Mouse (Mus musculus) kidney, postnatal 36 days (tissue): Measurements from ENCODE around the gene Gm5152.
"Not testable (repeated sequence)": the region's sequence is repeated elsewhere in the genome, so short reads cannot be mapped to it uniquely, and the experiment has no call there.

Experiments used
- DNase-seq, 2 experiments: peaks; one replicate each; pipeline ENCODE4 v3.0.0; 2021 to 2022; ENCODE audit warnings: mixed read lengths in 2 of 2

Gm5152 gene

DNA sequence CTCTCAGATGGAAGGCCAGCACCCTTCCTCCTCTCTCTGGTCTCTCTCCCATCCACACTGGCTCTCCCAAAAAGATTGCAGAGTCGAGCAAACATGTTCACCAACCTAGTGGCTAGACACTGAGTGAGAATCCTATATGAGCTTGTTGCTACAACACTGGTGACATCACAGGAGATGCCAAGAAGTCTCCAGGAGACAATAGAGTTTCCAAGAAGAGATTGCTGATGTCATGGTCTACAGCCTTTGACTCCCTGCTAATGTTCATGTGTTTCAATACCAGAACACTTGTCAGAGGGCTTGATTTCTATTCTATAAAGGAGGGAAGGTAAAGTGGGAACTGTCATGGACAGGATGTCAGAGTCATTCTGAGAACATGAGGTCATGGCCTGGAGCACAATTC lies at the start of gene Gm5152:
TSS of gene Gm5152 (minus strand) at position 101 of the 400 bp plus-strand sequence.
- DNase-seq: not testable (repeated sequence)

DNA sequence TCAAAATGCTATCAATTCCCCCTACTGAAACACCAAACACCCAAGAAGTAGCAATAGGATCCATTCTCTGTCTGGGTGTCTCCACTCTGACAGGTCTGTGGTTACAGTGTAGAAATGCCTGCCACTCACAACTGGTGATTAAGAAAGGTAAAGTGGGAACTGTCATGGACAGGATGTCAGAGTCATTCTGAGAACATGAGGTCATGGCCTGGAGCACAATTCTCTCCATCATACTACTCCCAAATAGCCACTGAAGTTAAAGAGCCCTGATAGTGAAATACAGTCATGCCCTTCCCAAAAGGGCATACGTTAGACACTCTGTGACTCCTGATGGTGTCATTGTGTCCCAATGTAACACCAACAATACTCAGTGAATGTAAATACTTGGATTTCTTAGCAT lies 8.4 kb upstream of the Gm5152 start:
- not testable (repeated sequence) for DNase-seq

- not testable (repeated sequence) for DNase-seq
These were observed 556 bp downstream of the Gm5152 start for GRCm38 (mm10) chr5:10245770-10246169.

DNA sequence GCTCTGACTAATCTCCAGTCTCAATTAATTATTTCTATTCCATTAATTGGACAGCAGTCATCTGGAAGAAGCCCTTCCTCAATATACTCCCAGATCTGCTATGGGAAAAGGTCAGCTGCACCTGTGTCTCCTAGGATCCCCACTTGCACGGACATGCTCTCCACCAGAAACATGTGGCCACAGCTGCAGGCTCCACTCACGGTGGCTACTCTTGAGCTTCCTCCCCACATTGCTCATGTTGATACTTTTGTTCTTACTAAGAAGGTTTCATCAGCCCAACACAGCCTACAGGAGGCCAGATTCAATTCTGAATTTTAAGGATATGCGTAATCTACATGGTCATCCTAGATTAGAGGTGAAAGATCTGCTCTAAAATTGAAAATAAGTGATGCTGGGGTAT lies 5.9 kb downstream of the Gm5152 start:
- not testable (repeated sequence) for DNase-seq

GRCm38 (mm10) chr5:10220317-10220716 lies 26.0 kb downstream of the Gm5152 start:
- no peak for DNase-seq

- no peak for DNase-seq
These were observed 43.3 kb downstream of the Gm5152 start for GRCm38 (mm10) chr5:10203067-10203466.

DNA sequence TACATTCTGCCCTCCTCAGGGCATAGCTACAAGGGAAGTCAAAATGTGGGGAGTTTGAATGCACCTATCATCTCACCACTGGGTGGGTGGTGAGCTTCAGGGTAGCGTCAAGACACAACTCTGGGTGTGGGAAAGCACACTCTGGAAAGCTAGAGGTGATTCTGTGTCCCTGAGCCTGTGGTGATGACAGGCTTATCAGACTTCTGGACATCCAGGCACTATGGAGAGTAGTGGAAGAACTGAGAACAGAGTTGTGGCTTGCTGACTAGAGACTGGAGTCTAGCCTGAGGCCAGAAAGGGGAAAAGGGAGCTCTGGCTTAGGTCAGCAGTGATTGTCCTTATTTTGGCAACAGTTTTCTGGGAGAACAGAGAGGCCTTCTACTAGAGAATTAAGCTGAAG lies 49.4 kb downstream of the Gm5152 start:
- DNase-seq: no peak
